Mouse (Mus musculus) lung, embryonic 14.5 days (tissue): ENCODE results near the gene C1qtnf1. TPM values are rescaled to one million over a fixed set of nuclear protein-coding genes. Genes with fewer than 3 reads are reported as not detected.

Experiments used
- ATAC-seq: fragments of 200-750 bp; cut with Nextera tagmentation; 2 replicates; pipeline ENCODE4 v1.8.0; 2017; ENCODE audit warnings: mild to moderate bottlenecking, moderate TSS enrichment, moderate library complexity; ENCODE audit not compliant: insufficient read depth
- DNase-seq: peaks from one replicate; pipeline ENCODE4 v3.0.0-alpha.2; 2015
- H3K27ac ChIP-seq: fragments of 300-500 bp; sonication (generic); 2 replicates; pipeline ENCODE4 v1.5.1; 2014; ENCODE audit warnings: low read depth, mild to moderate bottlenecking, moderate library complexity
- H3K27me3 ChIP-seq: fragments of 300-500 bp; sonication (generic); 2 replicates; pipeline ENCODE4 v1.6.1; 2014; ENCODE audit warnings: low read length, control low read depth; ENCODE audit not compliant: insufficient read depth
- H3K36me3 ChIP-seq: fragments of 300-500 bp; sonication (generic); 2 replicates; pipeline ENCODE4 v1.6.1; 2014; ENCODE audit warnings: control low read depth; ENCODE audit not compliant: insufficient read depth
- H3K4me1 ChIP-seq: fragments of 300-500 bp; sonication (generic); 2 replicates; pipeline ENCODE4 v1.6.1; 2014; ENCODE audit warnings: antibody characterized with exemption, control low read depth; ENCODE audit not compliant: insufficient read depth
- H3K4me2 ChIP-seq: fragments of 300-500 bp; sonication (generic); 2 replicates; pipeline ENCODE4 v1.6.1; 2014; ENCODE audit warnings: mild to moderate bottlenecking
- H3K4me3 ChIP-seq: fragments of 300-500 bp; sonication (generic); 2 replicates; pipeline ENCODE4 v1.5.1; 2014; ENCODE audit warnings: low read depth, low read length
- H3K9ac ChIP-seq: fragments of 300-500 bp; sonication (generic); 2 replicates; pipeline ENCODE4 v1.6.1; 2014
- H3K9me3 ChIP-seq: fragments of 300-500 bp; sonication (generic); 2 replicates; pipeline ENCODE4 v1.6.1; 2016; ENCODE audit warnings: low read depth, low read length, control low read depth
- CTCF ChIP-seq: IDR thresholded peaks from 2 replicates; pipeline ENCODE4 v1.5.1; 2016; ENCODE audit warnings: antibody characterized with exemption, low read depth
- WGBS: fragments of 180-500 bp; shearing (Covaris S2); extraction: QIAGEN DNeasy Blood & Tissue Kit; methylation state at CpG from one replicate; pipeline ENCODE4 v1.1.7; 2014; 5-methylcytosine and 5-hydroxymethylcytosine counted together
- polyA plus RNA-seq: library from polyadenylated mRNA; unstranded; fragments of >200 nt; fragmentation: Nextera tagmentation; extraction: Ambion mirVana; gene quantifications from 2 replicates; pipeline ENCODE4 v1.2.1, GENCODE M21; 2014

Gene C1qtnf1
- polyA plus RNA-seq, 1 experiment from 2014 or later: 7.7 TPM

DNA sequence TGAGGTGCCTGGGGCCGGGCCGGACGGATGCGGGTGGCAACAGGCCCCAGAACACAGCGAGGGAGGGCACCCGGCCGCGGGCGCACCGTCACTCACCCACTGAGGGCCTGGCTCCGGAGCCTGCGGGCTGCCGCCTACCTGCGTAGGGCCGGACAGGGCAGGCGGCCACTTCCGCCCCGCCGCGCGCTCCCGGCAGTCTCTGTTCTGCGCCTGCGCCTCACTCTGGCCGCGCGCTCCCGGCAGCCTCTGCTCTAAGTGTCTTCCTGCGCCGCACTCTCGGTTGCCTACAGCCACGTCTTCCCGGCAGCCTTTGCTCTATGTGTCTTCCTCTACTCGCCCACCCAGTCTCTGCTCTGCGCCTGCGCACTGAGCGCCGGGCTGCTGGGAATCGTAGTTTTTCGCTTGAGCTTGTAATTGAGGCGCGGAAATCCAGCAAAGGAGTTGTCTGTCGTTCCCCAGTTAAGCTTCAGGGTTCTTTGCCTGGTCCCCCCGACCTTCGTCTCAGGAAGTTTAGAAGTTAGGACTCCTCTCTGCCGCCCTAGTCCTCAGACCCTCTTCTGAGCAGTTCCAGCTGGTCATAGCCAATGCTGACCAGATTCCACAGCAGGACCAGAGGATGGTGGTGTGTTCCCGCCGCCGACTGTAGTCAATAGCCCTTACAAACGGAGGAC is 9.0 kb upstream of the C1qtnf1 start, which contains the start of gene Cant1:
Gene Cant1, minus strand, starts transcription at position 253 of the 671 bp plus-strand sequence.
- WGBS: under 1% methylated on average over 42 of the region's 50 CpGs

DNA sequence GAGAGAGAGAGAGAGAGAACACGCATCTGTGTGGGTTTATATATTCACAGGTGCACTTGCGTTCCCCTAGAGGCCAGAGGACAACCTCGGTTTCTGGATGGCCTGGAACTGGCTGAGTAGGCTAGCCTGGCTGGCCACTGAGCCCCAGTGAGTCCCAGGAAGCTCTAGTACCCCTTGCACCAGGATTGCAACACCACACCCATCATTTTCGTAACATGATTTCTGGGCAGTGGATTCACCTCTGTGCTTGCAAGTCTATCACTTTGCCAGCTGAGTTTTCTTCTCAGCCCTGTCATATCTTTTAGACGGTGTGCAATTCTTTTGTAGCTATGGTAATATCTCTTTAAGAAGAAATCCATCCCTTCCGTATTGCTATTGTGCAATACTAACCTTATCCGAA is 7.7 kb upstream of the C1qtnf1 start:
- Histone ChIP-seq H3K4me3 (no peak overlapping the region), H3K9me3 (no peaks in the 10 kb centered on the region), H3K27ac (no peak overlapping the region), H3K4me2 (no peak overlapping the region), H3K4me1 (peaks cover 20% of the 10 kb centered on the region), H3K27me3 (no peaks in the 10 kb centered on the region), H3K36me3 (peaks cover 3% of the 10 kb centered on the region; the same call in 1 of the 2 replicates), H3K9ac (no peak overlapping the region)
- no peak for ATAC-seq
- DNase-seq: no peak
- WGBS: 67% methylated on average over 7 of the region's 7 CpGs
- no peak for TF ChIP-seq CTCF

More for the DNA sequence above, 9.0 kb upstream of the C1qtnf1 start, which contains the start of gene Cant1:
- peak within 1 kb of the TSS; percentile 80; the same call in 1 of the 2 replicates for H3K27ac ChIP-seq
- H3K9ac ChIP-seq: peak within 1 kb of the TSS; percentile 93
- H3K4me3 ChIP-seq: peak within 1 kb of the TSS; percentile 92
- no peaks in the 10 kb centered on the region for H3K9me3 ChIP-seq
- peak within 1 kb of the TSS; percentile 74 for H3K4me2 ChIP-seq
- DNase-seq: peak; percentile 99
- peaks cover 14% of the 10 kb centered on the region for H3K4me1 ChIP-seq
- no peak for TF ChIP-seq CTCF
- no peaks in the 10 kb centered on the region for H3K27me3 ChIP-seq
- H3K36me3 ChIP-seq: peaks cover 13% of the 10 kb centered on the region; the same call in 1 of the 2 replicates
- ATAC-seq: peak; percentile 94

- DNase-seq (peak; percentile 95), ATAC-seq (0 out of 2 replicates have a peak, but pooled peaks have one; percentile 9)
- Histone ChIP-seq H3K4me1 (peaks cover 23% of the 10 kb centered on the region), H3K27ac (peak overlapping the region; percentile 34), H3K9ac (peak overlapping the region; percentile 2; the same call in 1 of the 2 replicates), H3K4me3 (no peak overlapping the region), H3K36me3 (no peaks in the 10 kb centered on the region), H3K4me2 (peak overlapping the region; percentile 56), H3K27me3 (no peaks in the 10 kb centered on the region), H3K9me3 (no peaks in the 10 kb centered on the region)
- 4% methylated on average over 18 of the region's 18 CpGs for WGBS
- peak; percentile 89 for TF ChIP-seq CTCF
Observed at GRCm38 (mm10) chr11:118423266-118423971, 4.6 kb upstream of the C1qtnf1 start.

DNA sequence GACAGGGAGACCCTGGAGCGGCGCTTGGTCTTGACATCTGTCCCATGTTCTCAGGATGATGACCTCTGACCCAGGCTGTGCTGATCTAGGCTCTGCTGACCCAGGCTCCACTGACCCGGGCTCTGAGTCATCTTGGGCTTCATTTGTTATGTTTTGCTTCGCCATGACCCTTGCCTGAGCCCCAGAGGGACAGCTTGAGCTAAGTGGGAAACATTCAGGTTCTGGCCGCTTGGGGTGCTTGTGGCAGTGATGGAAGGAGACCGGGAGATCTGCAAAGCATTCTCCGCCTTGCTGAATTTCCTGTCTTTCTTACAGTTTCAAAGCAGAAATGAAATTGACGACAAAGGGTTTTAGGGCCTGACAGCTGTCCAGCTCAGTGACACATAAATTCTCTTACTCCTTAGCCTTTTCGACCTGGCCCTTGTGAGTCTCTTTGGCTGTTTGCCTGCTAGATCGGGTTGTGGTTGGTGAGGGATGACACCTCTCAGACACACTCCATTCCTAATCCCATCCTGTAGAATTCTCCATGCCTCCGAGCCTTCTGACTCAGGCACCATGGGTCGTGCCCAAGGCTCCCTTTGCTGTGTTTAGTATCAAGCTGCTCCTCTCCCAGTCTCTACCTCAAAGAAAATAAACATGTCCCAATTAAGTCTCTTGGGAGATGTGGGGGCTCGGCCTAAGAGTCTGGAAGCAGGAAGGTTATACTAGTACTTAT is 3.2 kb upstream of the C1qtnf1 start:
- Histone ChIP-seq H3K4me2 (no peak overlapping the region), H3K27ac (no peak overlapping the region; the same call in 1 of the 2 replicates), H3K4me1 (peaks cover 29% of the 10 kb centered on the region), H3K27me3 (no peaks in the 10 kb centered on the region), H3K9ac (no peak overlapping the region; the same call in 1 of the 2 replicates), H3K9me3 (no peaks in the 10 kb centered on the region), H3K36me3 (no peaks in the 10 kb centered on the region), H3K4me3 (no peak overlapping the region)
- peak; percentile 50 for TF ChIP-seq CTCF
- DNase-seq (peak; percentile 50), ATAC-seq (no peak)
- 28% methylated on average over 13 of the region's 13 CpGs for WGBS

DNA sequence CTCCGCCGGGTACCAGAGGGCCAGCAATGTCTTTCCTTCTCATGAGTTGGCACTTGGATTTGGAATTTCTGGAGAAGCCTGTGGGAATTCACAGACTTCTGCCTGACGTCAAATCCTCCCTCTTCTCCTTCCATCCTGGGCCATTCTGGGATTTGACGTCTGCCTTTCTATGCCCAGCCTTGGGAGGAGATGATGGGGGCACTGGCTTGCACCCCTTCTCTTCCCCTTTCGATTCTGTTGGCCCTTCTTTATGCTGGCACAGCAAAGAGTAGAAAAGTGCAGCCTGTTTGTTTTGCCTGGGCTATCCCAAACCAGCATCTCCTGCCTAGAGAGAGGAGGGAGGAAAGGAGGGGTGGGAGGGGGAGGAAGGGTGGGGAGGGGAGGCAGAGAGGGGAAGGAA is 1.2 kb upstream of the C1qtnf1 start:
- H3K9ac ChIP-seq: no peak overlapping the region
- H3K4me1 ChIP-seq: peaks cover 32% of the 10 kb centered on the region
- H3K9me3 ChIP-seq: no peaks in the 10 kb centered on the region
- DNase-seq: no peak
- no peak for ATAC-seq
- no peak overlapping the region for H3K4me3 ChIP-seq
- 61% methylated on average over 5 of the region's 5 CpGs for WGBS
- H3K27me3 ChIP-seq: no peaks in the 10 kb centered on the region
- H3K27ac ChIP-seq: no peak overlapping the region
- no peak overlapping the region for H3K4me2 ChIP-seq
- TF ChIP-seq CTCF: no peak
- no peaks in the 10 kb centered on the region for H3K36me3 ChIP-seq

- peak overlapping the region; percentile 65; the same call in 1 of the 2 replicates for H3K4me2 ChIP-seq
- no peak overlapping the region; the same call in 1 of the 2 replicates for H3K27ac ChIP-seq
- H3K36me3 ChIP-seq: no peaks in the 10 kb centered on the region
- no peak for TF ChIP-seq CTCF
- DNase-seq: no peak
- H3K9ac ChIP-seq: no peak overlapping the region
- 25% methylated on average over 3 of the region's 3 CpGs for WGBS
- no peak for ATAC-seq
- H3K9me3 ChIP-seq: no peaks in the 10 kb centered on the region
- no peaks in the 10 kb centered on the region for H3K27me3 ChIP-seq
- H3K4me1 ChIP-seq: peaks cover 32% of the 10 kb centered on the region
- no peak overlapping the region for H3K4me3 ChIP-seq
Observed at GRCm38 (mm10) chr11:118427266-118427779, 680 bp upstream of the C1qtnf1 start.
